Mouse (Mus musculus) heart, postnatal 0 days (tissue): ENCODE data around the gene Zcchc9.

Experiments used
- CTCF ChIP-seq: IDR thresholded peaks from 2 replicates; pipeline ENCODE4 v1.5.1; 2016; ENCODE audit warnings: antibody characterized with exemption, control low read depth, low read depth
- EP300 ChIP-seq: IDR thresholded peaks from 2 replicates; pipeline ENCODE4 v1.6.1; 2016; ENCODE audit warnings: antibody characterized with exemption, low read depth

- TF ChIP-seq EP300 (no peak), CTCF (no peak)
Observed at GRCm38 (mm10) chr13:91795593-91795992, 11.9 kb downstream of the Zcchc9 start.
